Mouse (Mus musculus) G1E (cell line): ENCODE measurements at regions not wholly inside any gene's neighbourhood (a gene's known extent, or its start where the extent isn't known, plus 50 kb on each side); places are given as distances from the start of the nearest gene placed in this dataset.

Experiments used
- CTCF ChIP-seq: IDR thresholded peaks from 2 replicates; pipeline ENCODE4 v1.5.1; 2012; ENCODE audit warnings: low read depth, low read length, inconsistent platforms, mixed read lengths
- POLR2AphosphoS5 ChIP-seq: IDR thresholded peaks from 2 replicates; pipeline ENCODE4 v1.6.1; 2012; ENCODE audit warnings: low read depth, low read length, inconsistent platforms; ENCODE audit not compliant: insufficient replicate concordance
- TAL1 ChIP-seq: conservative IDR thresholded peaks from 2 replicates; pipeline ENCODE4 v1.6.1; 2012; ENCODE audit warnings: low read depth, low read length, inconsistent platforms, mixed read lengths

DNA sequence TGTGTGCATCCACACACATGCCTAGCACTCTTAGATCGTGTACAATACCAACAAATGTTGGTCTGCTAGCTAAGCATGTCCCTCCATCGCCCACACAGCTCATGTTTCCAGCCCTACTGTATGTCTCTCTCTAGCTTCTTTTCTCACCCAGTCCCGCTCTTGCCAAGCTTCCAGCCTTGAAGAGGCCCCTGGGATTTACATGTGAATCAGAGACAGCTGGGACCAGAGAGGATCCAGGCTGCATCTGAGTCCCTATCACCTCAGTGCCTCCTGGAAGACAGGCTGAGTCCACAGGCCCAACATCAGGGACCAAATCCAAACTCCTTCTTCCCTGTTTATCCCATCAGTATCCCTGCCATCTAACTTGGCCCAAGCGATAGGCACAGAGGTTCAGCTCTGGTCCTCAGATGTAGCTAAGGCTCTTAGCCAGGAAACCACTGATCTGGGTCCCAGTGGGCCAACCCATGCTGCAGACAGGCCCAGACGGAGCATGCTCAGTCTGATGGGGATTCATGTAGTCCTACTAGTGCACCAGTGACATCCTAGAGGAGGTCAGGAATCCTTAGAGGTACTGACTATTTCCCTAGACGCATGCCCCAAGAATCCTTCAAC is 53.3 kb upstream of the Eps8l3 start:
- TF ChIP-seq CTCF (no peak), TAL1 (no peak), POLR2AphosphoS5 (no peak)
